Mouse (Mus musculus): ENCODE results near the gene S100a6. TPM values are rescaled to one million over a fixed set of nuclear protein-coding genes. Genes with fewer than 3 reads are reported as not detected.

The S100a6 gene
- polyA plus RNA-seq, 1 experiment = 90.6 TPM

DNA sequence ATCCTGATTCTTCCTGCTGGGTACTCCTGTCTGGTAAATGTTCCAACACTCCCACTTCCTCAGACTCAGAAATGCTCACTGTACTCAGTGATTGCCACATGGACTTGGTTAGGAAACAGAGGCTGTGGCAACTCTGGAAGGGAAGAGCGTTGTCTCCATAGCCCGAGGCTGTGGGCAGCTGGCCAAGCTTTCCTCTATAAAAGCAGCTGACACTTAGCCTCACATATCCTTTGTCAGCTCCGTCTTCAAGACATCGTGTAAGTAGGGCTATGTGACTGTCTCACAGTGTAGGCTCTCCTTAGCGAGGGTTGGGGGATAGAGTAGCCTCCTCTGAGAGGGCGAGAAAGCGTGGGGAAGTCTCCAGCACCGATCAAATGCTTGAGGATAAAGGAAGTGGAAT lies 56.2 kb downstream of the S100a6 start, which contains the start of gene S100a8:
S100a8 (plus strand) TSS at position 133 of the 400 bp plus-strand sequence.
- no peaks in the 10 kb centered on the region for H3K4me1 ChIP-seq (ENCODE audit: control insufficient read depth, insufficient read depth, insufficient read length)
- H3K27me3 ChIP-seq (ENCODE audit: control insufficient read depth, insufficient read depth, low read length) = no peaks in the 10 kb centered on the region
- TF ChIP-seq POLR2A (IDR thresholded peaks at IDR 0.05; ENCODE audit: low read depth, low read length) (no peak), CTCF (IDR thresholded peaks at IDR 0.05; ENCODE audit: extremely low read depth, insufficient read depth, insufficient read length, insufficient replicate concordance) (no peak)
- no peak within 1 kb of the TSS for H3K4me3 ChIP-seq (ENCODE audit: extremely low read depth, insufficient read depth, insufficient read length)
- H3K27ac ChIP-seq (ENCODE audit: insufficient read depth, low read length) = no peak within 1 kb of the TSS
- 65% methylated on average over 8 of the region's 8 CpGs for WGBS
- DNase-seq (ENCODE audit: low read depth in 1 of 2, low spot score in 2 of 2) = no peak
- no peaks in the 10 kb centered on the region for H3K36me3 ChIP-seq (ENCODE audit: control insufficient read depth, insufficient read depth, low read length)

Other genes starting within 250 kb of the S100a6 start
- gene Slc27a3, start 222.9 kb upstream of the S100a6 start, polyA plus RNA-seq (2012; rRNA removed) = 10.4 and 11.2 TPM in 2 replicates
- gene Ints3, start 179.3 kb upstream of the S100a6 start, polyA plus RNA-seq (2012; rRNA removed) = 19.7 and 21.1 TPM in 2 replicates
- 15.4 and 16.1 TPM in 2 replicates for gene Npr1, start 147.0 kb upstream of the S100a6 start, polyA plus RNA-seq (2012; rRNA removed)
- gene Ilf2, start 136.8 kb upstream of the S100a6 start, polyA plus RNA-seq (2012; rRNA removed) = 12.3 and 12.6 TPM in 2 replicates
- 12.4 and 13.2 TPM in 2 replicates for gene Snapin, start 121.8 kb upstream of the S100a6 start, polyA plus RNA-seq (2012; rRNA removed)
- gene Chtop, start 103.4 kb upstream of the S100a6 start, polyA plus RNA-seq (2012; rRNA removed) = 32.9 and 34.0 TPM in 2 replicates
- 15.9 and 28.8 TPM in 2 replicates for gene S100a1, start 98.5 kb upstream of the S100a6 start, polyA plus RNA-seq (2012; rRNA removed)
- gene S100a13, start 98.4 kb upstream of the S100a6 start, polyA plus RNA-seq (2012; rRNA removed) = 27.0 and 30.0 TPM in 2 replicates
- gene S100a14, start 86.0 kb upstream of the S100a6 start, polyA plus RNA-seq (2012; rRNA removed) = 0.06 TPM in 1 of 2 replicates, not detected in the other
- 15.9 and 18.7 TPM in 2 replicates for gene S100a16, start 75.6 kb upstream of the S100a6 start, polyA plus RNA-seq (2012; rRNA removed)
- 0.46 and 0.55 TPM in 2 replicates for gene S100a3, start 52.3 kb upstream of the S100a6 start, polyA plus RNA-seq (2012; rRNA removed)
- gene S100a2, start 22.6 kb upstream of the S100a6 start, polyA plus RNA-seq (2012; rRNA removed) = not detected in 2 replicates
- gene Gm42674, start 11.0 kb upstream of the S100a6 start, polyA plus RNA-seq (2012; rRNA removed) = not detected in 2 replicates
- 43.5 and 68.3 TPM in 2 replicates for gene S100a4, start 9.1 kb upstream of the S100a6 start, polyA plus RNA-seq (2012; rRNA removed)
- gene S100a5, start 4.4 kb upstream of the S100a6 start, polyA plus RNA-seq (2012; rRNA removed) = not detected in 2 replicates
- 0.07 and 0.08 TPM in 2 replicates for gene S100a7a, start 41.1 kb downstream of the S100a6 start, polyA plus RNA-seq (2012; rRNA removed)
- 29.8 and 32.1 TPM in 2 replicates for gene S100a8, start 56.1 kb downstream of the S100a6 start, polyA plus RNA-seq (2012; rRNA removed)
- gene S100a9, start 82.8 kb downstream of the S100a6 start, polyA plus RNA-seq (2012; rRNA removed) = 54.1 and 64.8 TPM in 2 replicates
- 0.08 and 0.09 TPM in 2 replicates for gene Pglyrp4, start 114.0 kb downstream of the S100a6 start, polyA plus RNA-seq (2012; rRNA removed)
- gene Gm5849, start 165.0 kb downstream of the S100a6 start, polyA plus RNA-seq (2012; rRNA removed) = not detected in 2 replicates

Data from spleen, adult 2 months (tissue).